Mouse (Mus musculus): ENCODE measurements around the gene Setd7. TPM values are rescaled to one million over a fixed set of nuclear protein-coding genes. Genes with fewer than 3 reads are reported as not detected.

The Setd7 gene
- polyA plus RNA-seq, 1 experiment from 2014 or later, result 4.2 TPM

- ATAC-seq (ENCODE audit: insufficient number of reproducible peaks, low FRiP score, low TSS enrichment, low read depth), result no peak
- Histone ChIP-seq H3K27ac (no peak overlapping the region), H3K4me2 (no peak overlapping the region), H3K9me3 (no peaks in the 10 kb centered on the region), H3K9ac (no peak overlapping the region), H3K36me3 (peaks cover 74% of the 10 kb centered on the region), H3K4me1 (peaks cover 15% of the 10 kb centered on the region), H3K4me3 (no peak overlapping the region), H3K27me3 (no peaks in the 10 kb centered on the region)
- 65% methylated on average over 5 of the region's 5 CpGs for WGBS
Observed at GRCm38 (mm10) chr3:51533573-51533972, 27.1 kb downstream of the Setd7 start.

GRCm38 (mm10) chr3:51532282-51532620 lies 28.4 kb downstream of the Setd7 start:
- no peak; the same call in 1 of the 2 replicates for ATAC-seq (ENCODE audit: insufficient number of reproducible peaks, low FRiP score, low TSS enrichment, low read depth)
- WGBS, result 71% methylated on average over 5 of the region's 5 CpGs
- H3K36me3 ChIP-seq, result peaks cover 73% of the 10 kb centered on the region

GRCm38 (mm10) chr3:51531473-51532281 lies 29.0 kb downstream of the Setd7 start:
- ATAC-seq (ENCODE audit: insufficient number of reproducible peaks, low FRiP score, low TSS enrichment, low read depth), result peak; percentile 57
- H3K27ac ChIP-seq, result peak overlapping the region; percentile 72
- H3K4me2 ChIP-seq, result no peak overlapping the region
- peaks cover 15% of the 10 kb centered on the region for H3K4me1 ChIP-seq
- H3K9ac ChIP-seq, result no peak overlapping the region
- H3K36me3 ChIP-seq, result peaks cover 77% of the 10 kb centered on the region
- no peaks in the 10 kb centered on the region for H3K27me3 ChIP-seq
- H3K4me3 ChIP-seq, result no peak overlapping the region
- H3K9me3 ChIP-seq, result no peaks in the 10 kb centered on the region
- WGBS, result 59% methylated on average over 13 of the region's 13 CpGs

More at GRCm38 (mm10) chr3:51532282-51532620, 28.4 kb downstream of the Setd7 start:
- H3K27ac ChIP-seq, result peak overlapping the region; percentile 72
- no peaks in the 10 kb centered on the region for H3K9me3 ChIP-seq
- H3K4me2 ChIP-seq, result no peak overlapping the region
- H3K27me3 ChIP-seq, result no peaks in the 10 kb centered on the region
- H3K9ac ChIP-seq, result no peak overlapping the region
- H3K4me3 ChIP-seq, result no peak overlapping the region
- peaks cover 15% of the 10 kb centered on the region for H3K4me1 ChIP-seq

- no peaks in the 10 kb centered on the region for H3K9me3 ChIP-seq
- no peak overlapping the region for H3K9ac ChIP-seq
- H3K4me2 ChIP-seq, result no peak overlapping the region
- H3K4me1 ChIP-seq, result peaks cover 6% of the 10 kb centered on the region
- H3K36me3 ChIP-seq, result peaks cover 90% of the 10 kb centered on the region
- H3K4me3 ChIP-seq, result no peak overlapping the region
- no peak for ATAC-seq (ENCODE audit: insufficient number of reproducible peaks, low FRiP score, low TSS enrichment, low read depth)
- 89% methylated on average over 13 of the region's 13 CpGs for WGBS
- H3K27ac ChIP-seq, result no peak overlapping the region
- H3K27me3 ChIP-seq, result no peaks in the 10 kb centered on the region
Observed at GRCm38 (mm10) chr3:51526891-51527290, 33.8 kb downstream of the Setd7 start.

GRCm38 (mm10) chr3:51525186-51525785 lies 35.4 kb downstream of the Setd7 start:
- no peak overlapping the region for H3K4me3 ChIP-seq
- no peak for ATAC-seq (ENCODE audit: insufficient number of reproducible peaks, low FRiP score, low TSS enrichment, low read depth)
- 83% methylated on average over 16 of the region's 16 CpGs for WGBS
- 0 out of 2 replicates have a peak, but pooled peaks cover 3% of the 10 kb centered on the region for H3K4me1 ChIP-seq
- no peak overlapping the region for H3K27ac ChIP-seq
- H3K9me3 ChIP-seq, result no peaks in the 10 kb centered on the region
- no peaks in the 10 kb centered on the region for H3K27me3 ChIP-seq
- H3K4me2 ChIP-seq, result no peak overlapping the region
- peaks cover 91% of the 10 kb centered on the region for H3K36me3 ChIP-seq
- H3K9ac ChIP-seq, result no peak overlapping the region

GRCm38 (mm10) chr3:51521262-51521661 lies 39.4 kb downstream of the Setd7 start:
- no peaks in the 10 kb centered on the region for H3K27me3 ChIP-seq
- no peak overlapping the region for H3K4me3 ChIP-seq
- no peaks in the 10 kb centered on the region for H3K9me3 ChIP-seq
- WGBS, result 95% methylated on average over 14 of the region's 14 CpGs
- no peak overlapping the region for H3K4me2 ChIP-seq
- H3K36me3 ChIP-seq, result peaks cover 72% of the 10 kb centered on the region
- peak; percentile 44; the same call in 1 of the 2 replicates for ATAC-seq (ENCODE audit: insufficient number of reproducible peaks, low FRiP score, low TSS enrichment, low read depth)
- no peak overlapping the region for H3K27ac ChIP-seq
- H3K4me1 ChIP-seq, result 0 out of 2 replicates have a peak, but pooled peaks cover 3% of the 10 kb centered on the region
- no peak overlapping the region for H3K9ac ChIP-seq

- Histone ChIP-seq H3K4me2 (no peak overlapping the region), H3K36me3 (peaks cover 46% of the 10 kb centered on the region), H3K4me1 (0 out of 2 replicates have a peak, but pooled peaks cover 5% of the 10 kb centered on the region), H3K27me3 (no peaks in the 10 kb centered on the region), H3K27ac (no peak overlapping the region), H3K4me3 (no peak overlapping the region), H3K9me3 (no peaks in the 10 kb centered on the region), H3K9ac (no peak overlapping the region)
- ATAC-seq (ENCODE audit: insufficient number of reproducible peaks, low FRiP score, low TSS enrichment, low read depth), result no peak
- WGBS, result 64% methylated on average over 8 of the region's 8 CpGs
Observed at GRCm38 (mm10) chr3:51518763-51519121, 41.9 kb downstream of the Setd7 start.

- no peak for ATAC-seq (ENCODE audit: insufficient number of reproducible peaks, low FRiP score, low TSS enrichment, low read depth)
- 81% methylated on average over 12 of the region's 12 CpGs for WGBS
- no peak overlapping the region for H3K4me3 ChIP-seq
Observed at GRCm38 (mm10) chr3:51517878-51518762, 42.6 kb downstream of the Setd7 start.

GRCm38 (mm10) chr3:51517467-51517866 lies 43.2 kb downstream of the Setd7 start:
- Histone ChIP-seq H3K4me2 (no peak overlapping the region), H3K4me1 (0 out of 2 replicates have a peak, but pooled peaks cover 5% of the 10 kb centered on the region), H3K27me3 (no peaks in the 10 kb centered on the region), H3K27ac (no peak overlapping the region), H3K9ac (no peak overlapping the region), H3K36me3 (peaks cover 34% of the 10 kb centered on the region), H3K4me3 (no peak overlapping the region), H3K9me3 (no peaks in the 10 kb centered on the region)
- WGBS, result 76% methylated on average over 4 of the region's 4 CpGs
- no peak for ATAC-seq (ENCODE audit: insufficient number of reproducible peaks, low FRiP score, low TSS enrichment, low read depth)

More at GRCm38 (mm10) chr3:51517878-51518762, 42.6 kb downstream of the Setd7 start:
- no peaks in the 10 kb centered on the region for H3K27me3 ChIP-seq
- H3K36me3 ChIP-seq, result peaks cover 40% of the 10 kb centered on the region
- no peak overlapping the region for H3K4me2 ChIP-seq
- 0 out of 2 replicates have a peak, but pooled peaks cover 5% of the 10 kb centered on the region for H3K4me1 ChIP-seq
- no peaks in the 10 kb centered on the region for H3K9me3 ChIP-seq
- no peak overlapping the region for H3K27ac ChIP-seq
- H3K9ac ChIP-seq, result no peak overlapping the region

- 0 out of 2 replicates have a peak, but pooled peaks have one; percentile 32 for ATAC-seq (ENCODE audit: insufficient number of reproducible peaks, low FRiP score, low TSS enrichment, low read depth)
- no peak overlapping the region for H3K9ac ChIP-seq
Observed at GRCm38 (mm10) chr3:51511983-51512382, 48.7 kb downstream of the Setd7 start.

GRCm38 (mm10) chr3:51510903-51511302 lies 49.8 kb downstream of the Setd7 start:
- H3K4me3 ChIP-seq, result no peak overlapping the region; the same call in 1 of the 2 replicates
- H3K36me3 ChIP-seq, result no peaks in the 10 kb centered on the region
- H3K27me3 ChIP-seq, result no peaks in the 10 kb centered on the region
- no peaks in the 10 kb centered on the region for H3K9me3 ChIP-seq
- 29% methylated on average over 8 of the region's 8 CpGs for WGBS
- ATAC-seq (ENCODE audit: insufficient number of reproducible peaks, low FRiP score, low TSS enrichment, low read depth), result no peak
- H3K27ac ChIP-seq, result no peak overlapping the region
- H3K4me1 ChIP-seq, result no peaks in the 10 kb centered on the region
- no peak overlapping the region for H3K4me2 ChIP-seq
- H3K9ac ChIP-seq, result no peak overlapping the region

More at GRCm38 (mm10) chr3:51511983-51512382, 48.7 kb downstream of the Setd7 start:
- no peaks in the 10 kb centered on the region for H3K27me3 ChIP-seq
- 0 out of 2 replicates have a peak, but pooled peaks cover 2% of the 10 kb centered on the region for H3K4me1 ChIP-seq
- no peaks in the 10 kb centered on the region for H3K36me3 ChIP-seq
- H3K9me3 ChIP-seq, result no peaks in the 10 kb centered on the region
- 94% methylated on average over 5 of the region's 5 CpGs for WGBS
- no peak overlapping the region for H3K4me3 ChIP-seq
- no peak overlapping the region for H3K27ac ChIP-seq
- no peak overlapping the region for H3K4me2 ChIP-seq
